Mouse (Mus musculus) cerebellum, adult 2 months (tissue): ENCODE measurements around the gene Msh5. TPM values are rescaled to one million over a fixed set of nuclear protein-coding genes. Genes with fewer than 3 reads are reported as not detected.
"Not testable (repeated sequence)": the region's sequence is repeated elsewhere in the genome, so short reads cannot be mapped to it uniquely, and the experiment has no call there.

Source experiments
- DNase-seq, 2 experiments: peaks; one replicate each; pipeline ENCODE4 v3.0.0; 2021
- H3K27ac ChIP-seq: fragments of 200-500 bp; 2 replicates; pipeline ENCODE4 v1.5.1; 2012; ENCODE audit warnings: low read length, control low read depth, inconsistent platforms; ENCODE audit not compliant: insufficient read depth
- H3K27me3 ChIP-seq: fragments of 200-500 bp; 2 replicates; pipeline ENCODE4 v1.6.1; 2012; ENCODE audit warnings: inconsistent platforms, mild to moderate bottlenecking, low read length, moderate library complexity; ENCODE audit not compliant: control insufficient read depth, insufficient read depth
- H3K4me1 ChIP-seq: fragments of 200-500 bp; 2 replicates; pipeline ENCODE4 v1.6.1; 2011; ENCODE audit warnings: low read length; ENCODE audit not compliant: control insufficient read depth, insufficient read depth
- H3K4me3 ChIP-seq: fragments of 200-500 bp; replicated peaks from 2 replicates; pipeline ENCODE3; 2011; ENCODE audit warnings: mild to moderate bottlenecking, low read depth, low read length, control low read depth; ENCODE audit not compliant: insufficient read depth
- CTCF ChIP-seq: fragments of 200-500 bp; IDR thresholded peaks from 2 replicates; pipeline ENCODE4 v1.5.1; 2011; ENCODE audit warnings: low read depth, mild to moderate bottlenecking, control low read depth, low read length, moderate library complexity, borderline replicate concordance; ENCODE audit not compliant: insufficient read depth
- POLR2A ChIP-seq: fragments of 200-500 bp; IDR thresholded peaks from 2 replicates; pipeline ENCODE4 v1.6.1; 2011; ENCODE audit warnings: low read length, control low read depth, borderline replicate concordance; ENCODE audit not compliant: insufficient read depth
- WGBS: fragments of 180-500 bp; shearing (Covaris S2); methylation state at CpG from one replicate; pipeline ENCODE4 v1.1.7; 2018; 5-methylcytosine and 5-hydroxymethylcytosine counted together
- polyA plus RNA-seq: library from polyadenylated mRNA; depleted of rRNA; stranded (reverse); fragments of >200 nt; gene quantifications from 2 replicates; pipeline ENCODE4 v1.2.3, GENCODE M21; 2012

The Msh5 gene
- polyA plus RNA-seq, 1 experiment = 5.5 TPM

DNA sequence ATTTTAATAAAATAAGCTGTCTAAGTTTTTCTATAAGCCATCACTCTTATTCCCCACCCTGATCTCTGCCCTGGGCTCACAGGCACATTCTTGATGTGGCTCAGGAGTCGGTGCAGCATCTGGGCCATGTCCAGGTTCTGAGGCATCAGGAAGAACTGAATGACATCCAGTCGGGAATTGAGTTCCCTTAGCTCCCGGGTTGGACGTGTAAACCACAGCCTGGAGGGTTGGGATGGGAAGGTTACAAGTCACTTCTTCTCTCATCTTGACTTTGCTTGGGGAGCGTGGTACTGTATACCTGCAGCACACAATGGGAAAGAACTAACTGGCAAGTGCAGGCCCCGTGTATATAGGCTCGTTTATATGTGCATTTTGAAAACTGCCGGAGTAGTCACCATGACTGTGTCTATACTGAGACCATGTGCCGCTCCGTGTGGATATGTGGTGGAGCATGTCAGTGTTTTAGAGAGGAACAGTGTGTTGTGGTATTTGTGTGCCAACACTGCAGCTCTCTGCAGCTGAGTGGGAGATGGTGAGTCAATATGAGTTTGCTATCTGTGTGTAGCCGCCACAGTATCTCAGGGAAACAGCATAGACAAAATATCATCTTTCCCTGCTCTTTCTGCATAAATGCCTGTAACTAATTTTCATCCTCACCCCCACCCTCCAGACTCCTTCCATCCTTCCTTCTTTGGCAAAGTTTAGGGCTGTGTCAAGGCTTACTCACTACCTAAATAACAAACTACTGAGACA lies 7.2 kb downstream of the Msh5 start:
- Histone ChIP-seq H3K4me1 (no peaks in the 10 kb centered on the region), H3K4me3 (no peak overlapping the region), H3K27me3 (no peaks in the 10 kb centered on the region), H3K27ac (no peak overlapping the region)
- no peak for DNase-seq
- TF ChIP-seq CTCF (no peak), POLR2A (no peak)
- WGBS = 81% methylated on average over 11 of the region's 11 CpGs

DNA sequence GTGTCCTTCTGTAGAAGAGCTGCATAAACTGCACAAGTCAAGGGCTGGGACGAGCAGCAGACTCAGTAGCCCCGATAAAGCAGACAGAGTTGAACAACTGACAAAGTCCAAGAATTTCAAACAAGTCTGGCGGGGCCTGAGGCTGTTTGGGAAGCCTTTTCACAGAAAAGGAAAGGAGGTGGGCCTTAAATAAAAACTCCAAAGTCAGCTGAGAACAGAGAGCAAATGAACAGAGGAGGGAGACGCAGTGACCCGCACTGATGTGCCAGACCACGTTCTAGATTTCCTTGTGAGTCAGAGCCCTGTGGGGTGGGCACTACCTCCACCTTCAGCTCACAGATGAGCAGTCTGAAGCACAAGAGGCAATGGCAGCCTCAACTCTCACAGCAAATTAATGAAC lies 11.6 kb downstream of the Msh5 start:
- 85% methylated on average over 6 of the region's 6 CpGs for WGBS
- no peak for TF ChIP-seq POLR2A
- TF ChIP-seq CTCF = no peak
- H3K27ac ChIP-seq = no peak overlapping the region
- H3K27me3 ChIP-seq = no peaks in the 10 kb centered on the region
- no peaks in the 10 kb centered on the region for H3K4me1 ChIP-seq
- no peak for DNase-seq
- H3K4me3 ChIP-seq = no peak overlapping the region

DNA sequence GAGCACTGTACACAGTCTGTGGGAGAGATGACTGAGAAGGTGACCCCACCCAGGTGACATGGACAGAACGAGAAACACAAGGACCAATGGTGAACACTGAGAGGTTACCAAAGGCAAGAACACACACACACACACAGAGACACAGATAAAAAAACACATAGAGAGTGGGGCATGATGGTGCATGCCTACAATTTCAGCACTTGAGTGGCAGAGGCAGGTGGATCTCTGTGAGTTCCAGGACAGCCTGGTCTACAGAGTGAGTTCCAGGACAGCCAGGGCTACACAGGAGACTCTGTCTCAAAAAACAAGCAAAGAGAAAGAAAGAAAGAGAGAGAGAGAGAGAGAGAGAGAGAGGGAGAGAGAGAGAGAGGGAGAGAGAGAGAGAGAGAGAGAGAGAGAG lies 12.8 kb downstream of the Msh5 start:
- 76% methylated on average over 1 of the region's 1 CpGs for WGBS
- H3K27ac ChIP-seq, H3K27me3 ChIP-seq, H3K4me1 ChIP-seq, H3K4me3 ChIP-seq, DNase-seq: not testable (repeated sequence)

DNA sequence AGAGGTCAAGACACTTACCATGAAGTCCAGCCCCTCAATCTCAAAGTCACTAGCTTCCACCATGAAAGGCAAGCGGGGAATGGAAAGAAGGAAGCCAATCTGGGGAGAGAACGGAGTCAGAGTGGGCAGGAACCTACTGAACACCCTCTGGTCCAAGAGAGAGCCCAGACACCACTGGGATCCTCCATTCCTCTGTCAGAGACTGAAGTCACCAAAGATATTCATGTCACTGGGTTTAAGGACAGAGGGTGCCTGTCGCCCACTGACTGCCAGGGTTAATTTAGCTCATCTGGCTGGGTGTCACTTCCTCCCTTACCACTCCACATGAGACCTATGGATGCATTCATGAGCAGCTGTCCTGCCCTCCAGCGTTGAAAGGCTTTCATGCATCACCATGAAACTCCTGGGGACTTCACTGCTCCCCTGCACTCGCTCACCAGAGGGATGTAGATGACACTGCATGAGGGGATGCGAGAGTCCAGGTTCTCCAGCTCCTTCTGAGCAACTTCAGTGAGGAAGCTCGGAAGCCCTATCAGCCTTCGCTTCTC lies 14.1 kb downstream of the Msh5 start:
- 69% methylated on average over 8 of the region's 8 CpGs for WGBS
- H3K4me1 ChIP-seq = no peaks in the 10 kb centered on the region; the same call in 1 of the 2 replicates
- no peaks in the 10 kb centered on the region for H3K27me3 ChIP-seq
- no peak overlapping the region for H3K27ac ChIP-seq
- no peak for TF ChIP-seq CTCF
- no peak for TF ChIP-seq POLR2A
- no peak for DNase-seq
- H3K4me3 ChIP-seq = no peak overlapping the region

DNA sequence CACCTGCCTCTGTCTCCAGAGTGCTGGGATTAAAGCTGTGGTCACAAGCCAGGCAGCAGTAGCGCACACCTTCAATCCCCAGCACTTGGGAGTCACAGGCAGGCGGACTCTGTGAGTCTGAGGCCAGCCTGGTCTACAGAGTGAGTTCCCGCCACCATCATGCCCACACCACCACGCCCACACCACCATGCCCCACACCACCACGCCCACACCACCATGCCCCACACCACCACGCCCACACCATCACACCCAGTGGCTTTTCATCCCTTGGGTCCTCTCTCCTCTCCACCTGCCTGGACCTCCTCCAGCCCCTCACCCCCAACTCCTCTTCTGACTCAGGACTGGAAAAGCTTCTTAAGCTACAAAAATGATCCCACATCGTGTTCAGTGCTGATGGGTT lies 14.7 kb downstream of the Msh5 start:
- TF ChIP-seq POLR2A (no peak), CTCF (no peak)

DNA sequence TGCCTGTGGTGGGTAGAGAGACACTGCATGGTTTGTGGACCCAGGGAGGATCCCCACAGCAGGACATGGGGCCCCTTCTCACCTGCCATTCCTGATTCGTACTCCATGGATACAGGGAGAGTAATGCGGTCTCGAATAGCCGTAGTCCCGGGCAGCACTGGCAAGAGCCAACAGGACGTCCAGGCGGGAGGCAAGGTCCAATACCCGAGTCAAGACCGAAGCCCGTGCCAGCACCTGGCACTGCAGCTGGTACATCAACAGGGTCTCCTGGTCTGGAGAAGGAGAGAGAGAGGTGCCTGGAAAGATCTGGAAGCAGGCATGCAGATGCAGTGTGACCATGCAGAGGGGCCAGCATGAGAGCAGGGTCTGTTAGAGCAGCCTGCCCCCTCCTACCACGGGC lies 15.3 kb downstream of the Msh5 start:
- no peak for TF ChIP-seq CTCF
- no peak for TF ChIP-seq POLR2A
- H3K4me3 ChIP-seq = no peak overlapping the region
- no peaks in the 10 kb centered on the region for H3K27me3 ChIP-seq
- no peak overlapping the region for H3K27ac ChIP-seq
- DNase-seq = no peak
- H3K4me1 ChIP-seq = no peaks in the 10 kb centered on the region; the same call in 1 of the 2 replicates
- WGBS = 25% methylated on average over 11 of the region's 11 CpGs

More for the DNA sequence above, 14.7 kb downstream of the Msh5 start:
- WGBS = 92% methylated on average over 7 of the region's 7 CpGs
- no peaks in the 10 kb centered on the region; the same call in 1 of the 2 replicates for H3K4me1 ChIP-seq
- no peaks in the 10 kb centered on the region for H3K27me3 ChIP-seq
- H3K4me3 ChIP-seq = no peak overlapping the region
- H3K27ac ChIP-seq = no peak overlapping the region
- no peak for DNase-seq

DNA sequence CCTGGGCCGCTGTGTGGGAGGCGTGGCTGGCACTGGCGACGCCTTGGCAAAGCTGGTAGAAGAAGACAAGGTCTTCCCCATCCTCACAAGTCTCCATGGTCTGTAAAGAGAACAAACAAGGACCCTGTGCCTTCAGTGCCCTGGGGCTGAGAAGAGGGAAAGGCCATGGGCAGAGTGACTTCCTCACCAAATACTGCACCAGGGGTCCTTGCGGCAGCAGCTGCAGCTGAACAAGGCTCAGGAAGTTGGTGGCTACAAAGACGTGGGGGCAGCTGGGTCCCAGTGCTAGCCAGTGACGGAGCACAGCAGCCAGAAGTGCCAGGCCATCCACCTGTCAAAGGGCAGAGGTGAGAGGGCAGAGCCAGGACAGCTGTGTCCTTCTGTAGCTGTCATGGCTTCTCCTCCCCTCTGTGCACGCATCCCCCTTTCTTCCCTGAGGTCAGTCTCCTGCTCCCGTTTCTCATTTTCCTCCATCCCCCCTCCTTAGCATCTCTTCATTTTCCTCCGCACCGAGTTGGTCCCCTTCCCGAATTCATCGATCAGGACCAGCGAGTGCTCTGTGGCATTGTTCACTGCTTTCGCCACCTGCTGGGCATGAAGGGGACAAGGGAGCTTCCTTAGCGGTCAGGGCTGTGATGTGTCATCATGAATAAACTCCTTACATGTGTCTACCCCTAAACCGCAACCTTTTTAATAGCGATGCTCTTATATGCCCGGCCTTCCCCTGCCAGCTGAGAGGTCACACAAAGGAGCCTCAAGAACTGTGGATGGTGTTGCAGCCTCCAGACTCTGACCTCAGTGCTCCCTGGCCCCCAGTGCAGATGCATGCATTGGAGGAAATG lies 16.6 kb downstream of the Msh5 start:
- peak in 1 of 2 experiments; percentile 27 for DNase-seq
- H3K27ac ChIP-seq = no peak overlapping the region
- no peaks in the 10 kb centered on the region for H3K27me3 ChIP-seq
- WGBS = 45% methylated on average over 19 of the region's 19 CpGs
- no peaks in the 10 kb centered on the region; the same call in 1 of the 2 replicates for H3K4me1 ChIP-seq
- TF ChIP-seq POLR2A = no peak
- peak; percentile 37; the same call in 1 of the 2 replicates for TF ChIP-seq CTCF
- H3K4me3 ChIP-seq = no peak overlapping the region

DNA sequence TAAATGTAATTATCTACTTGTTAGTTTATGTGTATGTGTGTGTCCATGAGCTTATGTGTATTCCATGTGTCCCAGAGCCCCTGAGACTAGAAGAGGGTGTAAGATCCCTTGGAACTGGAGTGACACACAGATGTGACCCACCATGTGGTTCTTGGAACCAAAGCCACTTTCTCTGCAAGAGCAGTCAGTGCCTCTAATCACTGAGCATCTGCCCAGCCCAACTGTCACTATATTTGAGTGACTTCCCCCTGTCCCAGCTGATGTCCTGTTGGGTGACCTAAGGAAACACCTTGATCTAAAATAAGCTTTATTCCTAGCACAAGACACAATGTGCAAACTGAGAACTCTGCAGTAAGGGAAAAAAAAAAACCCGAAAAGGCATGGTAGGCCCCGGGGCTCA lies 18.2 kb downstream of the Msh5 start:
- TF ChIP-seq POLR2A (no peak), CTCF (no peak)
- H3K4me1 ChIP-seq = no peaks in the 10 kb centered on the region; the same call in 1 of the 2 replicates
- no peak overlapping the region for H3K4me3 ChIP-seq
- WGBS = 51% methylated on average over 2 of the region's 2 CpGs
- DNase-seq = no peak
- no peak overlapping the region for H3K27ac ChIP-seq
- H3K27me3 ChIP-seq = no peaks in the 10 kb centered on the region
